Mouse (Mus musculus): ENCODE measurements around the gene Pak1. TPM values are rescaled to one million over a fixed set of nuclear protein-coding genes. Genes with fewer than 3 reads are reported as not detected.

Pak1 gene
- polyA plus RNA-seq, 1 experiment: 39.1 TPM

GRCm38 (mm10) chr7:97747787-97748497 lies 40.4 kb upstream of the Pak1 start:
- peak; percentile 70 for TF ChIP-seq CTCF (IDR thresholded peaks at IDR 0.05; ENCODE audit: control insufficient read depth, insufficient read depth, insufficient read length)
- no peak for TF ChIP-seq CEBPB (IDR thresholded peaks at IDR 0.05; ENCODE audit: low read depth)
- peak; percentile 27 for TF ChIP-seq MAX (IDR thresholded peaks at IDR 0.05)
- TF ChIP-seq USF1 (IDR thresholded peaks at IDR 0.05; ENCODE audit: low read depth): no peak
- TF ChIP-seq MYOD1 (IDR thresholded peaks at IDR 0.05; ENCODE audit: control insufficient read depth, insufficient read length, low read depth): no peak
- no peak for TF ChIP-seq FOSL1 (IDR thresholded peaks at IDR 0.05; ENCODE audit: insufficient read depth, low read length, poor library complexity, severe bottlenecking)
- no peak for TF ChIP-seq MYOG (IDR thresholded peaks at IDR 0.05; ENCODE audit: control insufficient read depth, extremely low read depth, insufficient read length)
- Histone ChIP-seq H3K4me3 (ENCODE audit: insufficient read depth, poor library complexity, severe bottlenecking) (no peak overlapping the region), H3K79me2 (ENCODE audit: control insufficient read depth, insufficient read depth) (no peaks in the 10 kb centered on the region)

GRCm38 (mm10) chr7:97748527-97749206 lies 39.7 kb upstream of the Pak1 start:
- no peak overlapping the region for H3K4me3 ChIP-seq (ENCODE audit: insufficient read depth, poor library complexity, severe bottlenecking)
- H3K79me2 ChIP-seq (ENCODE audit: control insufficient read depth, insufficient read depth): no peaks in the 10 kb centered on the region
- H3ac ChIP-seq (ENCODE audit: control insufficient read depth, insufficient read length, low read depth): no peak overlapping the region
- no peaks in the 10 kb centered on the region for H3K79me3 ChIP-seq (ENCODE audit: low read depth)
- no peak for TF ChIP-seq CTCF (IDR thresholded peaks at IDR 0.05; ENCODE audit: control insufficient read depth, insufficient read depth, insufficient read length)
- TF ChIP-seq MAX (IDR thresholded peaks at IDR 0.05): no peak
- TF ChIP-seq CEBPB (IDR thresholded peaks at IDR 0.05; ENCODE audit: low read depth): no peak
- no peak for TF ChIP-seq MYOG (IDR thresholded peaks at IDR 0.05; ENCODE audit: control insufficient read depth, extremely low read depth, insufficient read length)
- no peak for TF ChIP-seq FOSL1 (IDR thresholded peaks at IDR 0.05; ENCODE audit: insufficient read depth, low read length, poor library complexity, severe bottlenecking)
- no peak for TF ChIP-seq MYOD1 (IDR thresholded peaks at IDR 0.05; ENCODE audit: control insufficient read depth, insufficient read length, low read depth)
- no peak for TF ChIP-seq USF1 (IDR thresholded peaks at IDR 0.05; ENCODE audit: low read depth)
- no peaks in the 10 kb centered on the region for H3K27me3 ChIP-seq (ENCODE audit: control insufficient read depth, insufficient read depth, insufficient read length)
- H3K36me3 ChIP-seq (ENCODE audit: control insufficient read depth, insufficient read depth): no peaks in the 10 kb centered on the region

More at GRCm38 (mm10) chr7:97747787-97748497, 40.4 kb upstream of the Pak1 start:
- no peak overlapping the region for H3ac ChIP-seq (ENCODE audit: control insufficient read depth, insufficient read length, low read depth)
- H3K27me3 ChIP-seq (ENCODE audit: control insufficient read depth, insufficient read depth, insufficient read length): no peaks in the 10 kb centered on the region
- no peaks in the 10 kb centered on the region for H3K79me3 ChIP-seq (ENCODE audit: low read depth)
- no peaks in the 10 kb centered on the region for H3K36me3 ChIP-seq (ENCODE audit: control insufficient read depth, insufficient read depth)

DNA sequence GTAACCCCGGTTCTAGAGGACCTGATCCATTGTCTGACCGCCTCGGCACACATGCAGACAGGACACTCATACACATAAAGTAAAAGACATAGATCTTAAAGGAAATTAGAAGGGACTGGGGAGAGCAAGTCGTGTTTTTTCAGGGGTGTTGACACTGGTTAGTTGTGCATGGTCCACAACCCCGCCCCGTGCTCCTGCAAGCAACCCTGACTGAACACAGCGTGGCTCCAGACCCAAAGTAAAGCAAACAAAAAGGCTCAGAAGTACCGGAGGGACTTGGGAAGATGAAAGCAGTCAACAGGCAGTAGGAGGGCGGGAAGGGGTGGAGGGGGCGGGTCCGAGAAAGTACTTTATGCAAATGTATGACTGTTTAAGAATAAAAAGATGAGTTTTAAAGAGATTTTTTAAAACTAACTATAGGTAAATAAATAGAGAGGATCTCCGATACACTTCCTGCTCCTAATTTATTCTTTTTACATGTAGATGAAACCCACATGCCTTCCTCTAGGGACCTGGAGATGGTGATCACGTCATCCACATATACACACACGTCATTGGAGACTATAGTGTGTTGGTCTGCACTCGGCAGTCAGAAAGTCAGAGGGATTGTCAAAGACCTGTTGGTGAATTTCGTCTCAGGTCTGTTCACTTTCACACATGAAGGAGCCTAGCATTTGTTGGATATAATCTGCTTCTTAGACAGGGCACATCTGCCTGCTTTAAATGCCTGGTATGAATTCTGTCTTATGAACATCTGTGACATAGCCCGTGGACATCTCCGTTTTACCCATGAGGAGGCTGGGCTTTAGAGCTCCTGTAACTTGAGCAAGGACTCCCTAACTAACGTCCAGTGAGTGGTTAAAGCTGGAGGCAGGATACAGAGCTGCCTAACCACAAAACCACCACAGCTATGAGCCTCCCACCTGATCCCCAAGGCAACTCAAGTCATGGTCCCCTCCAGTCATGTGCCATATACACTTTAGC lies 38.8 kb upstream of the Pak1 start:
- H3ac ChIP-seq (ENCODE audit: control insufficient read depth, insufficient read length, low read depth): no peak overlapping the region

GRCm38 (mm10) chr7:97756967-97757881 lies 31.1 kb upstream of the Pak1 start:
- Histone ChIP-seq H3K79me2 (ENCODE audit: control insufficient read depth, insufficient read depth) (no peaks in the 10 kb centered on the region), H3K36me3 (ENCODE audit: control insufficient read depth, insufficient read depth) (no peaks in the 10 kb centered on the region), H3ac (ENCODE audit: control insufficient read depth, insufficient read length, low read depth) (no peak overlapping the region), H3K27me3 (ENCODE audit: control insufficient read depth, insufficient read depth, insufficient read length) (no peaks in the 10 kb centered on the region), H3K79me3 (ENCODE audit: low read depth) (no peaks in the 10 kb centered on the region), H3K4me3 (ENCODE audit: insufficient read depth, poor library complexity, severe bottlenecking) (no peak overlapping the region)
- no peak for TF ChIP-seq USF1 (IDR thresholded peaks at IDR 0.05; ENCODE audit: low read depth)
- TF ChIP-seq CEBPB (IDR thresholded peaks at IDR 0.05; ENCODE audit: low read depth): no peak
- no peak for TF ChIP-seq CTCF (IDR thresholded peaks at IDR 0.05; ENCODE audit: control insufficient read depth, insufficient read depth, insufficient read length)
- no peak for TF ChIP-seq MYOD1 (IDR thresholded peaks at IDR 0.05; ENCODE audit: control insufficient read depth, insufficient read length, low read depth)
- no peak for TF ChIP-seq MAX (IDR thresholded peaks at IDR 0.05)
- no peak for TF ChIP-seq FOSL1 (IDR thresholded peaks at IDR 0.05; ENCODE audit: insufficient read depth, low read length, poor library complexity, severe bottlenecking)
- TF ChIP-seq MYOG (IDR thresholded peaks at IDR 0.05; ENCODE audit: control insufficient read depth, extremely low read depth, insufficient read length): no peak

More for the DNA sequence above, 38.8 kb upstream of the Pak1 start:
- H3K79me3 ChIP-seq (ENCODE audit: low read depth): no peaks in the 10 kb centered on the region
- TF ChIP-seq USF1 (IDR thresholded peaks at IDR 0.05; ENCODE audit: low read depth): no peak
- no peak for TF ChIP-seq MAX (IDR thresholded peaks at IDR 0.05)
- TF ChIP-seq MYOG (IDR thresholded peaks at IDR 0.05; ENCODE audit: control insufficient read depth, extremely low read depth, insufficient read length): no peak
- no peak for TF ChIP-seq MYOD1 (IDR thresholded peaks at IDR 0.05; ENCODE audit: control insufficient read depth, insufficient read length, low read depth)
- H3K79me2 ChIP-seq (ENCODE audit: control insufficient read depth, insufficient read depth): no peaks in the 10 kb centered on the region
- no peak overlapping the region for H3K4me3 ChIP-seq (ENCODE audit: insufficient read depth, poor library complexity, severe bottlenecking)
- no peaks in the 10 kb centered on the region for H3K36me3 ChIP-seq (ENCODE audit: control insufficient read depth, insufficient read depth)
- H3K27me3 ChIP-seq (ENCODE audit: control insufficient read depth, insufficient read depth, insufficient read length): no peaks in the 10 kb centered on the region

Measured in C2C12 (cell line).